Mouse (Mus musculus) induced T-regulatory cell, adult 2 months (primary cell): ENCODE results near the gene Olfr1247.
"Not testable (repeated sequence)": the region's sequence is repeated elsewhere in the genome, so short reads cannot be mapped to it uniquely, and the experiment has no call there.

Source experiments
- DNase-seq: peaks from one replicate; pipeline ENCODE4 v3.0.0-alpha.2; 2012; ENCODE audit warnings: low read depth

Olfr1247 gene

GRCm38 (mm10) chr2:89614030-89614429, at the start of gene Olfr1247:
TSS of gene Olfr1247 (minus strand) at chr2:89614130.
- no peak for DNase-seq

DNA sequence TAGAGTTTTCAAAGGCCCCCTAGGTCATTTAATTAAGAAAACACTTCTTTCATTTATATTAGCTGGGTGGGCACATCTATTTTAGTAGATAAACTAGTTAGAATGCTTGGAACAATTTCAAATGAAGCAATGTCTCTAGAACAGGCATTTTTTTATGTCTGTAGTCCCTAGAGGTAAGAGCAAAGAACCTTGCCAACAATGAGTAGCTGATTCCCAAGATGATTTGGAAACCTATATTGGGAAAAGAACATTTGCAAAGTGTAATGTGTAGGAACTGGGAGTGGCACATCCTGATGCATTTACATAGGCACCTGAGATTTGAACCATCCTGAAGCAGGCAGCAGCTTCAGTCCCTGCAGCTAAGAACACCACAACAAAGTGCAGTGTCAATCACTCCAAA, 47.4 kb upstream of the Olfr1247 start, which contains the start of gene Olfr1250:
Olfr1250 (minus strand) TSS at position 101 of the 400 bp plus-strand sequence.
- DNase-seq: no peak

DNA sequence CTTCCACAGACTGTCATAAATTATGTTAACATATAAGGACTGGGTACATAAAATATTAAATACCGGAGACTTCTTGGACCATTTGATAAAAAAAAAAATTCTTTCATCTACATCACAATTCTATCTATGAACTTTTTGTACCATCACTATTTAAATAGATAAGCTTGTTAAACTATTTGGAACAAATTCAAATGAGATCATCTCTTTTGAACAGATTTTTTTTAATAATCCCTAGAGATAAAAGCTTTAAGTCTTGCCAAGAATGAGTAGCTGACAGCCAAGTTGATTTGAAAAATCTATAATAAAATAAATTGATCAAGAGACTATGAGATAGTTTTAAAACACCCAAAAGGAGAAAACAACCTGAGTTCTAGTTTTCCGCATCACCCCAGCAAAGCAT, 21.0 kb upstream of the Olfr1247 start, which contains the start of gene Olfr1249:
Olfr1249 (minus strand) TSS at position 101 of the 400 bp plus-strand sequence.
- DNase-seq: no peak

DNA sequence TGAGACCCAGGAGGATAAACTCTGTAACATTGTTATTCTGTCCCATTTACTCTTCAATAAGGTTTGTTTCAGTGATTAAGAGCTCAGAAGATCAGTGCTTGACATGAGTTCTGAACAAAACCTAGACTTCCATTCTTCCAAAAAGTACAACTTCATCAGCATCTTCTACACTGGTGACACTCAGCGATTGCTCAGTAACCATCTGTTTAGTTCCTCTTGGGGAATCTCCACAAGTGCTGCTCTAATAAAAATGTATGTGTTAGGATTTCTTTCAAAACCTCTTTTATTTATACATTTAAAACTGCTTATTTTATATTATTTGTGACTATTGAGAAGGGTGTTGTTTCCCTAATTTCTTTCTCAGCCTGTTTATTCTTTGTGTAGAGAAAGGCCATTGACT, 4.2 kb upstream of the Olfr1247 start, which contains the start of gene Olfr1248:
Olfr1248 (minus strand) TSS at position 101 of the 400 bp plus-strand sequence.
- DNase-seq: not testable (repeated sequence)

DNA sequence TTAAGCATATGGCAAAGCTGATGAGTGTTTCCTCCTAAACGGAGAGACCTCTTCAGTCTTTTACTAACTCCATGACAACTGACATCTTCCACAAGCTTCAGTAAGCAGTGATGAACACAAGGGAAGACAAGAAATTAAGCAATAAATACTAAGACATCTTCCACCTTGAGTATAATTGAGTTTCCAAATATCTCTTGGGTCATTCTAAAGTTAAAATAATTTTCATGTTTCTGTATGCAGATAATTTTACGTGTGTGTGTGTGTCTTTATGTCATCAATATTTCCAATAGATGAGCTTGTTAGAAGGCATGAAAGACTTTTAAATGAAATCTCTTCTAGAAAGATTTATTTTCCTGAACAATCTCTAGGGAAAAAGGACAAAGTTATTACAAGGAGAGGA, 20.9 kb downstream of the Olfr1247 start, which contains the start of gene Olfr1246:
Olfr1246 (minus strand) TSS at position 101 of the 400 bp plus-strand sequence.
- no peak for DNase-seq

- DNase-seq: no peak
Measured at GRCm38 (mm10) chr2:89578347-89578746, 35.6 kb downstream of the Olfr1247 start, which contains the start of gene Olfr1245. TSS of gene Olfr1245 (minus strand) at chr2:89578447.

- DNase-seq: not testable (repeated sequence)
Measured at GRCm38 (mm10) chr2:89562706-89563105, 51.2 kb downstream of the Olfr1247 start.
